Mouse (Mus musculus): ENCODE measurements around the gene Fam166a. TPM values are rescaled to one million over a fixed set of nuclear protein-coding genes. Genes with fewer than 3 reads are reported as not detected.

Gene Fam166a
- polyA plus RNA-seq, 1 experiment from 2014 or later: 0.69 TPM

- H3K4me1 ChIP-seq: peaks cover 48% of the 10 kb centered on the region
- no peak overlapping the region for H3K4me3 ChIP-seq
Measured at GRCm38 (mm10) chr2:25267241-25267640, 48.7 kb downstream of the Fam166a start.

DNA sequence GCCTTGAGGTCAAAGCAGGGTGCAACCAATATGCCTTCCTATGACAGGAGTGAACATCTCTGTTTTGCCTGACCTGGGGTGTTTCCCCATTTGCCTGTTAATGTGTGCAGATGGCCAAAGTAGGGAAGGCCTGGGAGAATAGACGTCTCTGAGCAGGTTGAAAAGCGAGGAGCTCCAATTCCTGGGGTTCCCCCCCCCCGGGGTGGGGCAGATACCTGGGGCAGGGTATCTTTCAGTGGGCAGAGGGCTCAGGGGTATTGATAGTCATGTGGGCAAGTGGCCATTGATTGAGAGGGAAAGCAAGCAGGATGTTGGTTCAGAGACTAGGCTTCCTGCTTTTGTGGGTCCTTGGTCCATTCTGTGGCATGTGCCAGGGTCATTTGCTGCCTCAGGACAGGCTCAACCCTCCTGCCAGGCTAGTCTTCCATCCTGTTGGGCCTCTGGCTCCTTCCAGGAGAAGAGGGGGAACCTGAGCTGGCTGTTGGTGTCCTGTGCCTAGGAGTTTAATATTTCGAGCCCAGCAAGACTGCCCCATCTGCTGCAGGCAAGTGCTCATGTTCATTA is 49.3 kb downstream of the Fam166a start:
- peaks cover 13% of the 10 kb centered on the region for H3K27me3 ChIP-seq
- H3K9me3 ChIP-seq: no peaks in the 10 kb centered on the region
- no peak overlapping the region for H3K9ac ChIP-seq

More at GRCm38 (mm10) chr2:25267241-25267640, 48.7 kb downstream of the Fam166a start:
- ATAC-seq (ENCODE audit: borderline replicate concordance, extremely low read depth, low FRiP score, low TSS enrichment): no peak
- no peaks in the 10 kb centered on the region for H3K9me3 ChIP-seq
- H3K27ac ChIP-seq: no peak overlapping the region
- peaks cover 16% of the 10 kb centered on the region for H3K36me3 ChIP-seq
- H3K4me2 ChIP-seq: no peak overlapping the region
- peaks cover 13% of the 10 kb centered on the region for H3K27me3 ChIP-seq
- no peak overlapping the region for H3K9ac ChIP-seq

More for the DNA sequence above, 49.3 kb downstream of the Fam166a start:
- Histone ChIP-seq H3K4me1 (peaks cover 48% of the 10 kb centered on the region), H3K27ac (no peak overlapping the region), H3K4me3 (no peak overlapping the region), H3K36me3 (peaks cover 16% of the 10 kb centered on the region), H3K4me2 (no peak overlapping the region)
- ATAC-seq (ENCODE audit: borderline replicate concordance, extremely low read depth, low FRiP score, low TSS enrichment): no peak
- WGBS: 70% methylated on average over 4 of the region's 4 CpGs

Other genes with a start within 250 kb of the Fam166a start
- gene Mrpl41, start 243.6 kb upstream of the Fam166a start, polyA plus RNA-seq (2015; fragmentation: Nextera tagmentation; extraction: Ambion mirVana): 106 and 114 TPM in 2 replicates
- gene Pnpla7, start 242.7 kb upstream of the Fam166a start, polyA plus RNA-seq (2015; fragmentation: Nextera tagmentation; extraction: Ambion mirVana): 5.1 and 7.9 TPM in 2 replicates
- 67.3 and 71.1 TPM in 2 replicates for gene Nsmf, start 164.4 kb upstream of the Fam166a start, polyA plus RNA-seq (2015; fragmentation: Nextera tagmentation; extraction: Ambion mirVana)
- gene Entpd8, start 138.4 kb upstream of the Fam166a start, polyA plus RNA-seq (2015; fragmentation: Nextera tagmentation; extraction: Ambion mirVana): 0.31 and 0.52 TPM in 2 replicates
- gene Noxa1, start 123.6 kb upstream of the Fam166a start, polyA plus RNA-seq (2015; fragmentation: Nextera tagmentation; extraction: Ambion mirVana): 1.0 and 1.1 TPM in 2 replicates
- 15.7 and 16.0 TPM in 2 replicates for gene Nrarp, start 38.0 kb upstream of the Fam166a start, polyA plus RNA-seq (2015; fragmentation: Nextera tagmentation; extraction: Ambion mirVana)
- gene Tor4a, start 21.9 kb upstream of the Fam166a start, polyA plus RNA-seq (2015; fragmentation: Nextera tagmentation; extraction: Ambion mirVana): 8.8 and 11.7 TPM in 2 replicates
- gene Nelfb, start 7.3 kb upstream of the Fam166a start, polyA plus RNA-seq (2015; fragmentation: Nextera tagmentation; extraction: Ambion mirVana): 121 and 122 TPM in 2 replicates
- not detected in 2 replicates for gene Stpg3, start 4.1 kb upstream of the Fam166a start, polyA plus RNA-seq (2015; fragmentation: Nextera tagmentation; extraction: Ambion mirVana)
- gene Tubb4b, start 6.0 kb downstream of the Fam166a start, polyA plus RNA-seq (2015; fragmentation: Nextera tagmentation; extraction: Ambion mirVana): 704 and 709 TPM in 2 replicates
- not detected in 2 replicates for gene Slc34a3, start 15.6 kb downstream of the Fam166a start, polyA plus RNA-seq (2015; fragmentation: Nextera tagmentation; extraction: Ambion mirVana)
- not detected in 2 replicates for gene Rnf224, start 18.0 kb downstream of the Fam166a start, polyA plus RNA-seq (2015; fragmentation: Nextera tagmentation; extraction: Ambion mirVana)
- gene Rnf208, start 23.5 kb downstream of the Fam166a start, polyA plus RNA-seq (2015; fragmentation: Nextera tagmentation; extraction: Ambion mirVana): 8.9 and 9.9 TPM in 2 replicates
- gene Cysrt1, start 23.7 kb downstream of the Fam166a start, polyA plus RNA-seq (2015; fragmentation: Nextera tagmentation; extraction: Ambion mirVana): 0.19 and 0.35 TPM in 2 replicates
- 3.5 and 5.0 TPM in 2 replicates for gene AL732309.1, start 28.1 kb downstream of the Fam166a start, polyA plus RNA-seq (2015; fragmentation: Nextera tagmentation; extraction: Ambion mirVana)
- 24.4 and 24.5 TPM in 2 replicates for gene Tmem203, start 36.7 kb downstream of the Fam166a start, polyA plus RNA-seq (2015; fragmentation: Nextera tagmentation; extraction: Ambion mirVana)
- gene Tprn, start 43.9 kb downstream of the Fam166a start, polyA plus RNA-seq (2015; fragmentation: Nextera tagmentation; extraction: Ambion mirVana): 6.7 and 8.7 TPM in 2 replicates
- 229 and 239 TPM in 2 replicates for gene Ssna1, start 53.7 kb downstream of the Fam166a start, polyA plus RNA-seq (2015; fragmentation: Nextera tagmentation; extraction: Ambion mirVana)
- gene Anapc2, start 53.7 kb downstream of the Fam166a start, polyA plus RNA-seq (2015; fragmentation: Nextera tagmentation; extraction: Ambion mirVana): 132 and 136 TPM in 2 replicates
- gene Tmem210, start 69.4 kb downstream of the Fam166a start, polyA plus RNA-seq (2015; fragmentation: Nextera tagmentation; extraction: Ambion mirVana): not detected in 2 replicates
- gene Lrrc26, start 71.2 kb downstream of the Fam166a start, polyA plus RNA-seq (2015; fragmentation: Nextera tagmentation; extraction: Ambion mirVana): 3.4 and 4.5 TPM in 2 replicates
- 0.45 and 0.48 TPM in 2 replicates for gene Grin1, start 100.4 kb downstream of the Fam166a start, polyA plus RNA-seq (2015; fragmentation: Nextera tagmentation; extraction: Ambion mirVana)
- 48.8 and 52.0 TPM in 2 replicates for gene Man1b1, start 113.6 kb downstream of the Fam166a start, polyA plus RNA-seq (2015; fragmentation: Nextera tagmentation; extraction: Ambion mirVana)
- 14.5 and 14.9 TPM in 2 replicates for gene Dpp7, start 137.6 kb downstream of the Fam166a start, polyA plus RNA-seq (2015; fragmentation: Nextera tagmentation; extraction: Ambion mirVana)
- gene Uap1l1, start 146.9 kb downstream of the Fam166a start, polyA plus RNA-seq (2015; fragmentation: Nextera tagmentation; extraction: Ambion mirVana): 16.4 and 20.5 TPM in 2 replicates
- 42.2 and 45.2 TPM in 2 replicates for gene Sapcd2, start 153.6 kb downstream of the Fam166a start, polyA plus RNA-seq (2015; fragmentation: Nextera tagmentation; extraction: Ambion mirVana)
- 2.1 and 3.6 TPM in 2 replicates for gene Entpd2, start 177.1 kb downstream of the Fam166a start, polyA plus RNA-seq (2015; fragmentation: Nextera tagmentation; extraction: Ambion mirVana)
- 27.5 and 28.7 TPM in 2 replicates for gene Npdc1, start 180.6 kb downstream of the Fam166a start, polyA plus RNA-seq (2015; fragmentation: Nextera tagmentation; extraction: Ambion mirVana)
- gene Fut7, start 204.5 kb downstream of the Fam166a start, polyA plus RNA-seq (2015; fragmentation: Nextera tagmentation; extraction: Ambion mirVana): 0.11 TPM in 1 of 2 replicates, not detected in the other
- 4.5 and 4.8 TPM in 2 replicates for gene Abca2, start 210.0 kb downstream of the Fam166a start, polyA plus RNA-seq (2015; fragmentation: Nextera tagmentation; extraction: Ambion mirVana)
- 77.9 and 90.3 TPM in 2 replicates for gene Clic3, start 238.1 kb downstream of the Fam166a start, polyA plus RNA-seq (2015; fragmentation: Nextera tagmentation; extraction: Ambion mirVana)
- 31.5 and 37.0 TPM in 2 replicates for gene Paxx, start 242.3 kb downstream of the Fam166a start, polyA plus RNA-seq (2015; fragmentation: Nextera tagmentation; extraction: Ambion mirVana)

Data from lung, embryonic 15.5 days (tissue).